Mouse (Mus musculus): ENCODE results near the gene Hacd1. TPM values are rescaled to one million over a fixed set of nuclear protein-coding genes. Genes with fewer than 3 reads are reported as not detected.
"Not testable (repeated sequence)": the region's sequence is repeated elsewhere in the genome, so short reads cannot be mapped to it uniquely, and the experiment has no call there.

Gene Hacd1
- 93.3 and 94.1 TPM in 2 replicates for polyA plus RNA-seq (2014; fragmentation: Nextera tagmentation; extraction: Ambion mirVana)

DNA sequence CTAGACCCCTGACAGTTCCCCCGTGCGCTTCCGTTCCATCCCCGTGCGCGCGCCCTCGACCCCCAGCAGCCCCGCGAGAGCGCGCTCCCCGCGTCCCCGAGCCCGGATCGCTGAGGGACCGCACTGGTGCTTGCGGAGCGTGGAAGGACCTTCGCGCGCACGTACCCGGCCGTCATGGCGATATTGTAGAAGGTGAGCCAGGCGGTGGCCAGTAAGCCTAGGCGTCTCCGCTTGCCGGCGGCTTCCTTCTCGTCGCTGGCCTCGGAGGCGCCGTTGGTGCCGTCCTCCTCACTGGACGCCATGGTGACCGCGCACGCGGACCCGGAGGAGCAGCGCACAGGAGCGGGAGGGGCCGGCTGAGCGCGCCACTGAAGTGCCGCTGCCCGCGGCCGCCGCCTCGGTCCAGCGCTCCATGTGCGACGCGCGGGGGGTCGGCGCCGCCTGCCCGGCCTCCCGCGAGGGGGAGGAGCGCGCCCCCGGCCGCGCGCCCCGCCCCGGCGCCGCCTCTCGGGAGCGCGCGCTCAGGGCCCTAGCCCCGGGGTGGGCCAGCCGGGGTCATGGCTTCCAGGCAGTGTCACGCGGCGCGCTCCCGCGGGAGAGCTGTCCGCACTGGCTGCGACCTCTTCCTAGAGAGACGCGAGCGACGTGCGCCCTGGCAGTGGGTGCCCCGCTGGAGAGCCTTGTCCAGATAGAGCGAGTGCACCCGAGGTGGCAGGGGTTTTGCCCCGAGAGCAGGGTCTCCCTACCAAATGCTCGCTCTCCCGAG lies at the start of gene Hacd1:
Gene Hacd1, minus strand, starts transcription at position 570 of the 766 bp plus-strand sequence.
- Histone ChIP-seq H3K4me2 (ENCODE audit: low read depth, low read length) (peak within 1 kb of the TSS; percentile 71), H3K36me3 (ENCODE audit: control insufficient read depth, insufficient read depth, low read length) (no peaks in the 10 kb centered on the region), H3K9ac (replicated peaks; ENCODE audit: low read depth, low read length) (peak within 1 kb of the TSS; percentile 82), H3K4me3 (ENCODE audit: low read depth, low read length) (peak within 1 kb of the TSS; percentile 73), H3K4me1 (ENCODE audit: control insufficient read depth, insufficient read depth, low read length) (peaks cover 8% of the 10 kb centered on the region), H3K27me3 (ENCODE audit: control insufficient read depth, insufficient read depth, low read length) (no peaks in the 10 kb centered on the region), H3K9me3 (ENCODE audit: control insufficient read depth, low read length) (no peaks in the 10 kb centered on the region), H3K27ac (ENCODE audit: low read depth, low read length) (peak within 1 kb of the TSS; percentile 90)
- WGBS = under 1% methylated on average over 63 of the region's 101 CpGs
- ATAC-seq (ENCODE audit: low read depth) = peak; percentile 90

DNA sequence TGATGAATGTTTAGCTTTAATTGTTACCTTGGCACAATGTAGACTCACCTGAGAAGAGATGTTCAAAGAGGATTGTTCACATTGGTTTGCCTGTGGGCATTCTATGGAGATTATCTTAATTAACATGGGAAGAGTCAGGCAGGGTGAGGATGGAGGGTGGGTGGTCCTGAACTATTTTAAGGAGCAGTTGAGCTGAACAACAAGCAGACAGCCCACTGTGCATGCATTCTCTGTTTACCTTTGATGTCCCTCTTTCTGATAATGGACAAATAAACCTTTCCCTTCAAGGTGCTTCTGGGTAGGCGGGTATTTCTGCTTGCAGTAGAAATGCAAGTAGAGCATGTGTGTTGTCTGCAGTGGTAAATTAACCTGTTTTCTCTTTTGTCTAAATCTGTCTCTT lies 48.0 kb upstream of the Hacd1 start:
- Histone ChIP-seq H3K4me1 (ENCODE audit: control insufficient read depth, insufficient read depth, low read length) (no peaks in the 10 kb centered on the region), H3K36me3 (ENCODE audit: control insufficient read depth, insufficient read depth, low read length) (no peaks in the 10 kb centered on the region), H3K9me3 (ENCODE audit: control insufficient read depth, low read length) (no peaks in the 10 kb centered on the region), H3K27ac (ENCODE audit: low read depth, low read length) (no peak overlapping the region), H3K4me2 (ENCODE audit: low read depth, low read length) (no peak overlapping the region), H3K9ac (replicated peaks; ENCODE audit: low read depth, low read length) (no peak overlapping the region), H3K4me3 (ENCODE audit: low read depth, low read length) (no peak overlapping the region), H3K27me3 (ENCODE audit: control insufficient read depth, insufficient read depth, low read length) (no peaks in the 10 kb centered on the region)
- WGBS = 94% methylated on average over 1 of the region's 1 CpGs
- no peak for ATAC-seq (ENCODE audit: low read depth)

DNA sequence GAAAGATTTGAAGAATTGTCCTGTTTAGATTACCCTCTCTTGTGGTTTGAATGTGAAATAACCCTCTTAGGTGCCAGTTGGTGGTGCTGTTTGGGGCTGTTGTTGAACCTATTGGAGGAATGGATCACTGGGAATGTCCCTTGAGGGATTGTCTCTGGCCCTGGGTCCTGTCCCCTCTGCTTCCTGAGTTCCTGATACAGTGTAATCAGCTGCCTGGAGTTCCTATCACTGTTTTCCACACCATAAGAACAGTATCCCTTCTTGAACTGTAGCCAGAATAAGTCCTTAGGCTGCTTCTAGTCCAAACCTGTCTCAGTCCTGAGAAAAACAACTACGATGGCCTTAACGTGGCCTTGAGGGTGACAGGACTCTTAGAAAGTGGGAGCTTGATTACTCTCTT lies 46.7 kb upstream of the Hacd1 start:
- no peaks in the 10 kb centered on the region for H3K36me3 ChIP-seq (ENCODE audit: control insufficient read depth, insufficient read depth, low read length)
- ATAC-seq (ENCODE audit: low read depth) = no peak
- 95% methylated on average over 2 of the region's 2 CpGs for WGBS
- no peak overlapping the region for H3K27ac ChIP-seq (ENCODE audit: low read depth, low read length)
- H3K4me1 ChIP-seq (ENCODE audit: control insufficient read depth, insufficient read depth, low read length) = no peaks in the 10 kb centered on the region
- no peak overlapping the region for H3K4me2 ChIP-seq (ENCODE audit: low read depth, low read length)
- H3K9me3 ChIP-seq (ENCODE audit: control insufficient read depth, low read length) = no peaks in the 10 kb centered on the region
- no peaks in the 10 kb centered on the region for H3K27me3 ChIP-seq (ENCODE audit: control insufficient read depth, insufficient read depth, low read length)
- H3K9ac ChIP-seq (replicated peaks; ENCODE audit: low read depth, low read length) = no peak overlapping the region
- H3K4me3 ChIP-seq (ENCODE audit: low read depth, low read length) = no peak overlapping the region

DNA sequence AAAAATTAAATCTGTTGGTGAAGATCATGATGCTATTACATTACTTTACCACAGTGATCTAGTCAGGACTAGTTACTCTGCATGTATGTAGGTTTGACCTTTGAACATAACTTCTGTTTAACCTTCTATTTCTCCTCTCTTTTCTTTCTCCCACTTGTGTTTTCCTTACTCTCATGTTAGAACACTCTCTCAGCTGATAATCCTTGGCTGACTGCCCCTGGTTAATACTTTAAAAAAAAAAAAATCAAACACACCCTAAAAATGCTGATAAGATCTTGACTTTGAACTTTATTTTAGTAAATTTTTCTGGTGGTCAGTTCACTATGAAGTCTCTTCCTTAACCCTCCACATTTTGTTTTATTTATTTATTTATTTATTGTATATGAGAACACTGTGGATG lies 44.6 kb upstream of the Hacd1 start:
- Histone ChIP-seq H3K27me3 (ENCODE audit: control insufficient read depth, insufficient read depth, low read length) (no peaks in the 10 kb centered on the region), H3K4me1 (ENCODE audit: control insufficient read depth, insufficient read depth, low read length) (no peaks in the 10 kb centered on the region)

DNA sequence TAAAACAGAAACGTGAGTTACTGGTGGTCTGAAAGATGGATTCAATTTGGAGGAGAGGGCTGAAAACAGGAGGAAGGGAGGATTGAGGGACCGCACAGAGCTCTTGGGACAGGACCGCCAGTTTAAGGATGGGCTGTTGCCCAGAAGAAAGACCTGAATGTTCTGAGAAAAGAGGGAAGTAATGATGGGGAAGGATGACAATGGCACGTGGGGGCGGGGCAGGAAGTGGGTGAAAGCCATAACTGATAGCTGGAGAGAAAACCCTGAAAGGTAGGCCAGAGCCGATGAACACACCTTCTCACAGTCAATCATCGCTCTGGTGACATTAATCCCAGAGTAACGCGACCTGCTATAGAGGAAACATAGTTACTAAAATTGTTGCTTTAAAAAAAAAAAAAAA lies 22.6 kb upstream of the Hacd1 start:
- not testable (repeated sequence) for H3K4me2 ChIP-seq (ENCODE audit: low read depth, low read length); H3K9ac ChIP-seq (replicated peaks; ENCODE audit: low read depth, low read length); ATAC-seq (ENCODE audit: low read depth); H3K4me3 ChIP-seq (ENCODE audit: low read depth, low read length); H3K27me3 ChIP-seq (ENCODE audit: control insufficient read depth, insufficient read depth, low read length); H3K9me3 ChIP-seq (ENCODE audit: control insufficient read depth, low read length); H3K36me3 ChIP-seq (ENCODE audit: control insufficient read depth, insufficient read depth, low read length); H3K27ac ChIP-seq (ENCODE audit: low read depth, low read length)
- H3K4me1 ChIP-seq (ENCODE audit: control insufficient read depth, insufficient read depth, low read length) = peaks cover 16% of the 10 kb centered on the region
- 95% methylated on average over 7 of the region's 9 CpGs for WGBS

More for the DNA sequence above, 44.6 kb upstream of the Hacd1 start:
- no peak for ATAC-seq (ENCODE audit: low read depth)
- Histone ChIP-seq H3K4me2 (ENCODE audit: low read depth, low read length) (no peak overlapping the region), H3K27ac (ENCODE audit: low read depth, low read length) (no peak overlapping the region), H3K9me3 (ENCODE audit: control insufficient read depth, low read length) (no peaks in the 10 kb centered on the region), H3K9ac (replicated peaks; ENCODE audit: low read depth, low read length) (no peak overlapping the region), H3K36me3 (ENCODE audit: control insufficient read depth, insufficient read depth, low read length) (no peaks in the 10 kb centered on the region), H3K4me3 (ENCODE audit: low read depth, low read length) (no peak overlapping the region)

DNA sequence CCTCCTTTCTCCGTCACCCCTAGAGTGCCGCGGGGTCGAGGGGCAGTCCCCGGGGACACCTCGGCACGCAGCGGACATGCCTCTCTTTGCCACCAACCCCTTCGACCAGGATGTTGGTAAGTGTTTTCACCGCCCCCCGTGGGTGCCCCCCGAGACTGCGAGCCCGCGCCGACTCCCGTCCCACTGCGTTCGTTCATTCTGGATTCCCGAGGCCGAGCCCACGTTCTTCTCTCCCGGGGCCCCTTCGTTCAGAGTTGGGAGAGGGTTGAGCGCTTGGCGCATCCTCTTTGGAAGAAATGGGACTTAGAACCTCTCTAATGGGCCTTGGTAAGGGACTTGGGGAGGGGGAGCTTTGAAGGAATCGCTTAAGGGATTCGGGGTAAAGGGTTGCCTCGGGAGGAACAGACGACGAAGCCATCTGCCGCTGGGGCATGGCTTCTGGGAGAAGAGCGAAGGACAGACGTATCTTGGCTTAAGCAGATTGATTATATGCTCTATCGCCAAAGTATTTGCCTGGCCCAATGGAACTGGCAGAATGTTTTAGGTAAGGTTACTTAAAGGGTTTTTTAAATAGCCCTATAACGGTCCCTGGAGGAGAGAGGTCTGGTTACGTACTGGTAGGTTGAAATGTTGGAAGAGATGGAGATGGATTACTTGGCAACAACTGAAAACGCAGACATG lies 18.4 kb upstream of the Hacd1 start:
- H3K4me3 ChIP-seq (ENCODE audit: low read depth, low read length) = peak overlapping the region; percentile 78
- H3K36me3 ChIP-seq (ENCODE audit: control insufficient read depth, insufficient read depth, low read length) = no peaks in the 10 kb centered on the region
- peak overlapping the region; percentile 94 for H3K9ac ChIP-seq (replicated peaks; ENCODE audit: low read depth, low read length)
- H3K27me3 ChIP-seq (ENCODE audit: control insufficient read depth, insufficient read depth, low read length) = no peaks in the 10 kb centered on the region
- H3K27ac ChIP-seq (ENCODE audit: low read depth, low read length) = peak overlapping the region; percentile 94
- under 1% methylated on average over 38 of the region's 38 CpGs for WGBS
- ATAC-seq (ENCODE audit: low read depth) = no peak; the same call in 1 of the 2 replicates
- H3K9me3 ChIP-seq (ENCODE audit: control insufficient read depth, low read length) = no peaks in the 10 kb centered on the region
- H3K4me1 ChIP-seq (ENCODE audit: control insufficient read depth, insufficient read depth, low read length) = peaks cover 21% of the 10 kb centered on the region
- peak overlapping the region; percentile 58 for H3K4me2 ChIP-seq (ENCODE audit: low read depth, low read length)

DNA sequence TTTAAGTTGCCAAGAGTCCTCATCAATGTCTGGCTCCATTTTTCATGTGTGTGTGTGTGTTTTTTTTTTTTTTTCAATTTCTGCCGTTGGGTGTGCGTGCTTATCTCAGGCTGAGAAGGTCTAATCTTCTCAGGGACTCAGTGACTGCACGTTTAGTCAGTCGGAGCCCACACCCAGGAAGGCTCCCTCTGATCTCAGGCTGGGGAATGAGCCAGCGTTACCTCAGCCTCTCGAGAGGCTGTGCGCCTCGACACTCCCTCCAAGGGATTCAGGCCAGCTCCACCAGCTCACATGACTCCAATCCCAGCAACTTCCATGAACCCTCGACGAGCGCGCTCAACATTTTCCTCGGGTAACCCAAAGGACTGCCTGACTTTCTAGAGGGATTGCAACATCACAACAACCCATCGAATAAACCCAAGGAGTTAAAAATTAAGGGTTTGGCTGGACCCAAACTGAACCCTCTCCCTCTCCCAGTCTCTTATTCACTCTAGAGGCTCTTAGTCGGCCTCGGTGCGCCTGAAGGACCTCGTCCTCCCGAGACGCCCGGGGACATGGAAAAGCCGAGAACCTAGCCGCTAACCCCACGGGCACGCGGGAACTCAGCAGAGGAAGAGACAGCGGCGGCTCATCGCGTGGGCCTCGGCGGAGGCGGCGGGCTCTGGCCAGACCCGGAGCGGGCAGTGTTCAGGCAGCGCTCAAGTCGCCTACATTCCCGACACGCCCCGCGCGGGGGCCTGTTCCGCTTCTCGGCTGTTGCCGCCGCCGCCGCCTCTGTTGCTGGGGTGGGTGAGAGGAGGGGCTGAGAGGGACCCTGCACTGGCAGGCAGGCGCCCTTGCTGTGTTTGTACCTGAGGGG lies 17.7 kb upstream of the Hacd1 start, which contains the start of gene Stam:
Gene Stam, plus strand, starts transcription at position 737 of the 859 bp plus-strand sequence.
- Histone ChIP-seq H3K9ac (replicated peaks; ENCODE audit: low read depth, low read length) (peak within 1 kb of the TSS; percentile 94), H3K36me3 (ENCODE audit: control insufficient read depth, insufficient read depth, low read length) (no peaks in the 10 kb centered on the region), H3K27ac (ENCODE audit: low read depth, low read length) (peak within 1 kb of the TSS; percentile 94), H3K27me3 (ENCODE audit: control insufficient read depth, insufficient read depth, low read length) (no peaks in the 10 kb centered on the region), H3K4me1 (ENCODE audit: control insufficient read depth, insufficient read depth, low read length) (peaks cover 21% of the 10 kb centered on the region), H3K9me3 (ENCODE audit: control insufficient read depth, low read length) (no peaks in the 10 kb centered on the region), H3K4me2 (ENCODE audit: low read depth, low read length) (peak within 1 kb of the TSS; percentile 78), H3K4me3 (ENCODE audit: low read depth, low read length) (peak within 1 kb of the TSS; percentile 78)
- peak; percentile 99 for ATAC-seq (ENCODE audit: low read depth)
- WGBS = under 1% methylated on average over 40 of the region's 50 CpGs

DNA sequence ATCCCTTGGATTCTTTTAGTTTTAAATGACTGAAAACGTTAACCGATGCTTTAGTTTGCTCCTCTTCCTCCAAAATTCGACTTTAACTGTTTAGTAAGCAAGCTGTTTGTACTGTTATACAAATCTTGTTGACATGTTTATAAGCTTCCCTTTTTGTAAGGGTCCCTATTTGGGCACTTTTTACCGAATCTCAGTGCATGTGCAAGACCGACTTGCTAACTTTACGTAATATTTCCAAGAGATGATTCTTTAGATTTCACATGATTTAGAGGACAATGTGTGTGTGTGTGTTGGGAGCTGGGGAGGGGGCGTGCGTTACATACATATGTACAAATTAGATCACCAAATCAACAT lies 17.1 kb upstream of the Hacd1 start:
- Histone ChIP-seq H3K4me3 (ENCODE audit: low read depth, low read length) (peak overlapping the region; percentile 78), H3K9me3 (ENCODE audit: control insufficient read depth, low read length) (no peaks in the 10 kb centered on the region), H3K9ac (replicated peaks; ENCODE audit: low read depth, low read length) (peak overlapping the region; percentile 94), H3K27ac (ENCODE audit: low read depth, low read length) (peak overlapping the region; percentile 94), H3K4me2 (ENCODE audit: low read depth, low read length) (peak overlapping the region; percentile 78), H3K4me1 (ENCODE audit: control insufficient read depth, insufficient read depth, low read length) (peaks cover 21% of the 10 kb centered on the region), H3K36me3 (ENCODE audit: control insufficient read depth, insufficient read depth, low read length) (no peaks in the 10 kb centered on the region), H3K27me3 (ENCODE audit: control insufficient read depth, insufficient read depth, low read length) (no peaks in the 10 kb centered on the region)
- WGBS = 13% methylated on average over 8 of the region's 8 CpGs
- no peak; the same call in 1 of the 2 replicates for ATAC-seq (ENCODE audit: low read depth)

Data from neural tube, embryonic 14.5 days (tissue).